8 mouse cellular contexts compared by ENCODE assay signal in the genomic region with DNA sequence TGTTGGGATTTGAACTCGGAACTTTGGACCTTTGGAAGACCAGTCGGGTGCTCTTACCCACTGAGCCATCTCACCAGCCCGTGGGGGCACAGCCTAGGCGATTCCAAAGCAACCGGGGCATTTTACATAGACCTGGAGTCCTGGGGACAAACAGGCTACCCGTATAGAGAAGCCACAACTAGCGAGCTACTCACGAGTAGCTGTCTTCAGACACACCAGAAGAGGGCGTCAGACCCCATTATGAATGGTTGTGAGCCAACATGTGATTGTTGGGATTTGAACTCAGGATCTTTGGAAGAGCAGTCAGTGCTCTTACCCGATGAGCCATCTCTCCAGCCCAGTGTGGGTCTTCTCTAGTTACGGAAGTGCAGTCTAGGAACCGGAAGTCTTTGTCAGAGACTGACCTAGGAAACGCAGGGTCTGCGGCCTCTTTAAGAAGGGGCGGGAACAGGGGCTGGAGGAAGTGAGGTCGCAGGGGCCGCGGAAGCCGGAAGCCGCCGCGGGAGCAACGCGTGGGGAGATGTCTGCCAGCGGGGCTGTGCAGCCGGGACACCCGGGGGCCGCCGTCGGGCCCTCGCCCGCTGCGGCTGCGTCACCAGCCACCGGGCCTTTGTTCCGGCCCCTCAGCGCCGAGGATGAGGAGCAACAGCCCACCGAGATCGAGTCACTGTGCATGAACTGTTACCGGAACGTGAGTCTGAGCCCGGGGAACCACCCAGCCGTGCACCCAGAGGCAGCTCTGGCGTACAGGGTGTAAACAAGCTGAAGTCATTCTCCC. TPM values are rescaled to one million over a fixed set of nuclear protein-coding genes. Genes with fewer than 3 reads are reported as not detected.
A peak's percentile ranks its signal among the peaks of the same experiment; 100 is the strongest.
DNase-seq lines count a peak whose midpoint lies in the region; ATAC-seq and TF ChIP-seq lines count a peak whose summit lies in the region.

Gene Zpr1, plus strand, starts transcription at position 388 of the 778 bp plus-strand sequence.

- H3K9ac ChIP-seq in lung, postnatal 0 days (replicated peaks; ENCODE audit: low read depth) = peak within 1 kb of the TSS; percentile 62

- H3K27me3 ChIP-seq in hindbrain, embryonic 10.5 days (ENCODE audit: insufficient read depth, poor library complexity, severe bottlenecking) = peaks cover 36% of the 10 kb centered on the region
- H3K27me3 ChIP-seq in lung, postnatal 0 days (replicated peaks; ENCODE audit: insufficient read depth, low read length) = peaks cover 3% of the 10 kb centered on the region; the same call in 1 of the 2 replicates

- TF ChIP-seq CTCF in lung, postnatal 0 days (IDR thresholded peaks at IDR 0.05) = peak; percentile 58

- WGBS in hindbrain, embryonic 10.5 days = 7% methylated on average over 45 of the region's 45 CpGs
- WGBS in lung, postnatal 0 days = 8% methylated on average over 44 of the region's 45 CpGs

- TF ChIP-seq EP300 in lung, postnatal 0 days (IDR thresholded peaks at IDR 0.05) = peak; percentile 23; the same call in 1 of the 2 replicates

- peaks cover 36% of the 10 kb centered on the region for H3K36me3 ChIP-seq in hindbrain, embryonic 10.5 days
- H3K36me3 ChIP-seq in lung, postnatal 0 days (ENCODE audit: insufficient read depth, low read length) = peaks cover 6% of the 10 kb centered on the region; the same call in 1 of the 2 replicates

- H3K9me3 ChIP-seq in hindbrain, embryonic 10.5 days = no peaks in the 10 kb centered on the region
- no peaks in the 10 kb centered on the region for H3K9me3 ChIP-seq in lung, postnatal 0 days (ENCODE audit: low read length)

- H3K4me3 ChIP-seq in hindbrain, embryonic 10.5 days = peak within 1 kb of the TSS; percentile 95
- H3K4me3 ChIP-seq in lung, postnatal 0 days (ENCODE audit: low read depth, low read length) = peak within 1 kb of the TSS; percentile 82

- ATAC-seq in frontal cortex, adult (ENCODE audit: low TSS enrichment) = peak; percentile 95
- peak; percentile 99 for ATAC-seq in lung, postnatal 0 days

- peak within 1 kb of the TSS; percentile 86 for H3K27ac ChIP-seq in hindbrain, embryonic 10.5 days
- peak within 1 kb of the TSS; percentile 79 for H3K27ac ChIP-seq in lung, postnatal 0 days (ENCODE audit: low read length)

- peak within 1 kb of the TSS; percentile 76 for H3K4me2 ChIP-seq in lung, postnatal 0 days (replicated peaks; ENCODE audit: low read depth, low read length)

- peaks cover 21% of the 10 kb centered on the region for H3K4me1 ChIP-seq in hindbrain, embryonic 10.5 days (replicated peaks)
- H3K4me1 ChIP-seq in lung, postnatal 0 days (ENCODE audit: insufficient read depth, low read depth, low read length) = peaks cover 5% of the 10 kb centered on the region

- DNase-seq in MN1 (ENCODE audit: low spot score) = peak; percentile 92
- DNase-seq in cerebellum, adult 9-10 months = peak; percentile 87
- peak; percentile 91 for DNase-seq in hindbrain, embryonic 10.5 days (ENCODE audit: low spot score)
- DNase-seq in layer of hippocampus, adult 9-11 months = peak; percentile 92
- DNase-seq in lung, postnatal 0 days (ENCODE audit: low spot score) = peak; percentile 97
- DNase-seq in ovary, postnatal 14 days (ENCODE audit: low spot score) = peak; percentile 77
- peak; percentile 92 for DNase-seq in thymus, postnatal 14 days

RNA-seq across cellular contexts. Expression of gene Zpr1, which starts in this region (rescaled TPM):
- 64.2 and 75.9 TPM in 2 replicates for polyA plus RNA-seq in hindbrain, embryonic 10.5 days (2016; fragmentation: Nextera tagmentation; extraction: Ambion mirVana)
- 27.5 and 28.8 TPM in 2 replicates for polyA plus RNA-seq in lung, postnatal 0 days (2015; fragmentation: Nextera tagmentation; extraction: Ambion mirVana)

Comparison
In these comparisons a context has a peak if more than half of its experiments do, and no peak if none do; other contexts are left out.
1. Peak in every context shown above with its lines: DNase-seq, ATAC-seq, H3K4me3 ChIP-seq and H3K27ac ChIP-seq.